Mouse (Mus musculus): ENCODE data around the gene Itih4. TPM values are rescaled to one million over a fixed set of nuclear protein-coding genes. Genes with fewer than 3 reads are reported as not detected.

Itih4 gene
- polyA plus RNA-seq, 1 experiment, result 0.21 TPM

DNA sequence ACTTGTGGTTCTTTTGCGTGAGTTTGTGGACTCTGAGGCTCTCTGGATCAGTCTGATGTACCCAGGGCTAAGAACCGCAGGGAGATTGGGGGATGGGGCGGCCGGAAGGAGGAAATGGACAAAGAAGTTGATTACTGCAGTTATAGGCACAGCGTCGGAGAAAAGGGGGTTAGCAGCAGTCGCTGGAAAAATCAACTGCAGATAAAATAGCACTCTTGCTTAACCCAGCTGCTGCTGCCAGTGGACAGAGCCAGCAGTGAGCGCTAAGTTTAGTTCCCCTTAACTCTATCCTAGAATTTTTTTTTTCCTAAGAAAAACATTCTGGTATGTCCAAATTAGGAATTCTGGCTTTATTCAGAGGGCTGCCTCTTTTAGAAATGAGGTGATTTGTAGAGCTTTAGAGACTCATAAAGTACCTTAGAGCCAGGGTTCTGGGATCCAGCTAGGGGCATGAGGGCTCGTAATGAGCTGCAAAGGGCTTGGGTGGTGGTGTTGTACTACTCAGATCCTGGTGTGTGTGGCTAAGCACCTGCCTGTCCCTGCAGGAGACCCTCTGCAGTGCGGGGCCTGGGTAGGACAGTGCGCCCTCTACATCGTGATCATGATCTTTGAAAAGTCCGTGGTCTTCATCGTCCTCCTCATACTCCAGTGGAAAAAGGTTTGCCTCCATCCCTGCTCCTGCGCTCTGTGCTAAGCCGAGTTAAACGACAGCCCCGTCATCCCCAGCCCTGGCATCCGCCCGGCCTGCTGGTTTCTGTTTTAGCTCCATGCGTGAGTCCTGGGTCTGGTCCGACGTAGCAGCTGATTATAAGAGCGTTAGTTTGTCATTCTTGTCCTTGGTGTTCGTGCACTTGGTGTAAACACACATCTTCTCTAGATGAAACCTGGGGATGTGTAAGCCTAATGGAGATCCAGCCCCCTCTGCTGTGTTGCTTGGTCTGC lies 15.8 kb upstream of the Itih4 start:
- Histone ChIP-seq H3K4me3 (ENCODE audit: control insufficient read depth, low read depth, low read length) (no peak overlapping the region), H3K36me3 (ENCODE audit: control insufficient read depth, insufficient read depth, low read length) (no peaks in the 10 kb centered on the region), H3K27ac (ENCODE audit: control insufficient read depth, insufficient read depth, low read depth, low read length) (no peak overlapping the region; the same call in 1 of the 2 replicates), H3K27me3 (ENCODE audit: control insufficient read depth, insufficient read depth, low read length) (no peaks in the 10 kb centered on the region), H3K4me1 (ENCODE audit: control insufficient read depth, insufficient read depth, low read length) (peaks cover 8% of the 10 kb centered on the region; the same call in 1 of the 2 replicates)
- TF ChIP-seq CTCF (IDR thresholded peaks at IDR 0.05; ENCODE audit: control insufficient read depth, insufficient read depth, insufficient replicate concordance, low read depth, low read length) (no peak), POLR2A (IDR thresholded peaks at IDR 0.05; ENCODE audit: control insufficient read depth, low read depth, low read length) (no peak)

DNA sequence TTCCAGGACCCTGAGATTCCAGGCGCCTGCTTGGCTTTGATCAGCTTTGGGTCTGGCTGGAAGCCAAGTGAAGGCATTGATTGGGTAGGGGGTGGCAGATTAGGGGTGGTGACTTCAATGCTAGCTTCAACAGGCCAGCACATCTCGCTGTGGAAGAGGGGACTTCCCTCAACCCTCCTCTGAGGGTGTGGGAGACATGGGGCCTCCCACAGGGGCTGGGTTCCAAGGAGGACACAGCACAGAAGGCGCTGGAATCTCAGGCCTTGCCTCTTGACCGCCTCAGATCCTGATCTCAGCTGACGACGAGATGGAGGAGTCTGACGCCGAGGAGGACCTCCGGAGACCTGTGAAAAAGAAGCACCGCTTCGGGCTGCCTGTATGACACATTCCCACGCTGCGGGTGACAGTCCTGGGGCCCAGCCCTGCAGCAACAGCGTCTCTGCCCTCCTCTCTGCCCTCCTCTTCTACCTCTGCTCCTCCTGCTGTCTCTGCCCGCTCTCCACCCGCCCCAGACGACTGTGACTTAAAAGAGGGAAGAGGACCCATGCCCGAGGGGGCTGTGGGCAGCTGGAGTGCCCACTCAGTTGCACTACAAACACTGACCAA lies 12.1 kb upstream of the Itih4 start:
- Histone ChIP-seq H3K4me3 (ENCODE audit: control insufficient read depth, low read depth, low read length) (no peak overlapping the region), H3K36me3 (ENCODE audit: control insufficient read depth, insufficient read depth, low read length) (no peaks in the 10 kb centered on the region), H3K27me3 (ENCODE audit: control insufficient read depth, insufficient read depth, low read length) (no peaks in the 10 kb centered on the region), H3K4me1 (ENCODE audit: control insufficient read depth, insufficient read depth, low read length) (peaks cover 10% of the 10 kb centered on the region), H3K27ac (ENCODE audit: control insufficient read depth, insufficient read depth, low read depth, low read length) (no peak overlapping the region)
- no peak for TF ChIP-seq CTCF (IDR thresholded peaks at IDR 0.05; ENCODE audit: control insufficient read depth, insufficient read depth, insufficient replicate concordance, low read depth, low read length)
- no peak for TF ChIP-seq POLR2A (IDR thresholded peaks at IDR 0.05; ENCODE audit: control insufficient read depth, low read depth, low read length)

GRCm38 (mm10) chr14:30875130-30875865 lies 11.0 kb upstream of the Itih4 start:
- Histone ChIP-seq H3K27ac (ENCODE audit: control insufficient read depth, insufficient read depth, low read depth, low read length) (no peak overlapping the region), H3K4me3 (ENCODE audit: control insufficient read depth, low read depth, low read length) (peak overlapping the region; percentile 28), H3K36me3 (ENCODE audit: control insufficient read depth, insufficient read depth, low read length) (no peaks in the 10 kb centered on the region), H3K27me3 (ENCODE audit: control insufficient read depth, insufficient read depth, low read length) (no peaks in the 10 kb centered on the region), H3K4me1 (ENCODE audit: control insufficient read depth, insufficient read depth, low read length) (peaks cover 5% of the 10 kb centered on the region)
- no peak for TF ChIP-seq POLR2A (IDR thresholded peaks at IDR 0.05; ENCODE audit: control insufficient read depth, low read depth, low read length)
- no peak for TF ChIP-seq CTCF (IDR thresholded peaks at IDR 0.05; ENCODE audit: control insufficient read depth, insufficient read depth, insufficient replicate concordance, low read depth, low read length)

GRCm38 (mm10) chr14:30875955-30876354 lies 10.3 kb upstream of the Itih4 start:
- TF ChIP-seq POLR2A (IDR thresholded peaks at IDR 0.05; ENCODE audit: control insufficient read depth, low read depth, low read length) (no peak), CTCF (IDR thresholded peaks at IDR 0.05; ENCODE audit: control insufficient read depth, insufficient read depth, insufficient replicate concordance, low read depth, low read length) (no peak)
- H3K27me3 ChIP-seq (ENCODE audit: control insufficient read depth, insufficient read depth, low read length), result no peaks in the 10 kb centered on the region
- H3K4me3 ChIP-seq (ENCODE audit: control insufficient read depth, low read depth, low read length), result no peak overlapping the region
- H3K4me1 ChIP-seq (ENCODE audit: control insufficient read depth, insufficient read depth, low read length), result peaks cover 5% of the 10 kb centered on the region
- H3K27ac ChIP-seq (ENCODE audit: control insufficient read depth, insufficient read depth, low read depth, low read length), result no peak overlapping the region
- H3K36me3 ChIP-seq (ENCODE audit: control insufficient read depth, insufficient read depth, low read length), result no peaks in the 10 kb centered on the region

GRCm38 (mm10) chr14:30876451-30876850 lies 9.8 kb upstream of the Itih4 start:
- Histone ChIP-seq H3K36me3 (ENCODE audit: control insufficient read depth, insufficient read depth, low read length) (no peaks in the 10 kb centered on the region), H3K4me3 (ENCODE audit: control insufficient read depth, low read depth, low read length) (no peak overlapping the region), H3K4me1 (ENCODE audit: control insufficient read depth, insufficient read depth, low read length) (peaks cover 5% of the 10 kb centered on the region), H3K27ac (ENCODE audit: control insufficient read depth, insufficient read depth, low read depth, low read length) (no peak overlapping the region), H3K27me3 (ENCODE audit: control insufficient read depth, insufficient read depth, low read length) (no peaks in the 10 kb centered on the region)
- TF ChIP-seq POLR2A (IDR thresholded peaks at IDR 0.05; ENCODE audit: control insufficient read depth, low read depth, low read length), result no peak
- no peak for TF ChIP-seq CTCF (IDR thresholded peaks at IDR 0.05; ENCODE audit: control insufficient read depth, insufficient read depth, insufficient replicate concordance, low read depth, low read length)

GRCm38 (mm10) chr14:30877827-30878226 lies 8.4 kb upstream of the Itih4 start:
- peaks cover 5% of the 10 kb centered on the region for H3K4me1 ChIP-seq (ENCODE audit: control insufficient read depth, insufficient read depth, low read length)
- H3K36me3 ChIP-seq (ENCODE audit: control insufficient read depth, insufficient read depth, low read length), result no peaks in the 10 kb centered on the region

More at GRCm38 (mm10) chr14:30877827-30878226, 8.4 kb upstream of the Itih4 start:
- Histone ChIP-seq H3K4me3 (ENCODE audit: control insufficient read depth, low read depth, low read length) (no peak overlapping the region), H3K27ac (ENCODE audit: control insufficient read depth, insufficient read depth, low read depth, low read length) (no peak overlapping the region), H3K27me3 (ENCODE audit: control insufficient read depth, insufficient read depth, low read length) (no peaks in the 10 kb centered on the region)
- TF ChIP-seq CTCF (IDR thresholded peaks at IDR 0.05; ENCODE audit: control insufficient read depth, insufficient read depth, insufficient replicate concordance, low read depth, low read length), result no peak
- TF ChIP-seq POLR2A (IDR thresholded peaks at IDR 0.05; ENCODE audit: control insufficient read depth, low read depth, low read length), result no peak
